Mouse (Mus musculus) midbrain, postnatal 0 days (tissue): Measurements from ENCODE around the gene Atf3. TPM values are rescaled to one million over a fixed set of nuclear protein-coding genes. Genes with fewer than 3 reads are reported as not detected.

Source experiments
- ATAC-seq: fragments of 200-750 bp; cut with Nextera tagmentation; 2 replicates; pipeline ENCODE4 v1.8.0; 2017; ENCODE audit warnings: moderate number of reproducible peaks, mild to moderate bottlenecking, moderate TSS enrichment, moderate library complexity; ENCODE audit not compliant: low FRiP score
- DNase-seq: peaks from one replicate; pipeline ENCODE4 v3.0.0-alpha.2; 2015; ENCODE audit warnings: low spot score
- H3K27ac ChIP-seq: fragments of 300-500 bp; sonication (generic); 2 replicates; pipeline ENCODE4 v1.5.1; 2014; ENCODE audit warnings: low read depth, mild to moderate bottlenecking, low read length, mixed read lengths
- H3K27me3 ChIP-seq: fragments of 300-500 bp; sonication (generic); 2 replicates; pipeline ENCODE4 v1.6.1; 2014; ENCODE audit warnings: low read length, control low read depth, mixed read lengths; ENCODE audit not compliant: insufficient read depth
- H3K36me3 ChIP-seq: fragments of 300-500 bp; sonication (generic); 2 replicates; pipeline ENCODE4 v1.6.1; 2014; ENCODE audit warnings: low read length, control low read depth, mixed read lengths; ENCODE audit not compliant: insufficient read depth
- H3K4me1 ChIP-seq: fragments of 300-500 bp; sonication (generic); 2 replicates; pipeline ENCODE4 v1.6.1; 2014; ENCODE audit warnings: mild to moderate bottlenecking, control low read depth, antibody characterized with exemption, low read length, mixed read lengths; ENCODE audit not compliant: insufficient read depth
- H3K4me2 ChIP-seq: fragments of 300-500 bp; sonication (generic); 2 replicates; pipeline ENCODE4 v1.6.1; 2014; ENCODE audit warnings: low read depth, mild to moderate bottlenecking, low read length, mixed read lengths; ENCODE audit not compliant: poor library complexity, severe bottlenecking
- H3K4me3 ChIP-seq: fragments of 300-500 bp; sonication (generic); 2 replicates; pipeline ENCODE4 v1.5.1; 2014; ENCODE audit warnings: low read depth, mild to moderate bottlenecking, low read length, moderate library complexity
- H3K9ac ChIP-seq: fragments of 300-500 bp; sonication (generic); replicated peaks from 2 replicates; pipeline ENCODE4 v1.6.1; 2014; ENCODE audit warnings: mild to moderate bottlenecking, low read length, moderate library complexity, mixed read lengths; ENCODE audit not compliant: poor library complexity, severe bottlenecking
- H3K9me3 ChIP-seq: fragments of 300-500 bp; sonication (generic); 2 replicates; pipeline ENCODE4 v1.6.1; 2016; ENCODE audit warnings: low read length, control low read depth
- CTCF ChIP-seq: IDR thresholded peaks from 2 replicates; pipeline ENCODE4 v1.5.1; 2016; ENCODE audit warnings: antibody characterized with exemption, mild to moderate bottlenecking
- WGBS: fragments of 180-500 bp; shearing (Covaris S2); extraction: QIAGEN DNeasy Blood & Tissue Kit; methylation state at CpG from one replicate; pipeline ENCODE4 v1.1.7; 2014; 5-methylcytosine and 5-hydroxymethylcytosine counted together
- polyA plus RNA-seq: library from polyadenylated mRNA; unstranded; fragments of >200 nt; fragmentation: Nextera tagmentation; extraction: Ambion mirVana; gene quantifications from 2 replicates; pipeline ENCODE4 v1.2.1, GENCODE M21; 2015
- total RNA-seq: library from RNA; depleted of rRNA; stranded (reverse); fragments of >200 nt; gene quantifications from 2 replicates; pipeline ENCODE4 v1.2.3, GENCODE M21; 2014; rRNA removed

Gene Atf3
- total RNA-seq (0.80 and 3.5 TPM in 2 replicates), polyA plus RNA-seq (1.2 and 1.3 TPM in 2 replicates)

DNA sequence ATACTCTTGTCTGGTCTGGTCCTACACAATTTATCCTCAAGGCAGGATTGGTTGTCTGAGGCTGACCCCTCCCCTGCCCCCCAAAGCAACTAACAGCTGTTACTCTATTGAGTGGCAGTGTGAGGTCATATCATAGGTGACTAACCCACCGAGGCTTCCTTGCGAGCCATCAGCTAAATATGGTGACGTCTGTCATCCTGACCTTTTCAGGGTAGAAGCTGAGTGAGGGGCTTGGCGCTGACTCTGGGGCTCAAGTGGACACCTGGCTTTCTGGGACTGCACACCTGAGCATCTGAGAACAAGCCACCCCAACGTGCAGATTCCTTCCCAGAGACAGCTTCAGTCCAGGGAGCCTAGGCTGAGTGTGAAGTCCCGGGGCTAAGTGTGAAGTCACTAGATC is at the start of gene Atf3:
Gene Atf3, minus strand, starts transcription at position 101 of the 400 bp plus-strand sequence.
- Histone ChIP-seq H3K36me3 (no peaks in the 10 kb centered on the region), H3K9ac (no peak within 1 kb of the TSS), H3K9me3 (no peaks in the 10 kb centered on the region), H3K27ac (no peak within 1 kb of the TSS), H3K4me3 (no peak within 1 kb of the TSS), H3K4me1 (no peaks in the 10 kb centered on the region), H3K4me2 (no peak within 1 kb of the TSS), H3K27me3 (no peaks in the 10 kb centered on the region)
- no peak for TF ChIP-seq CTCF
- DNase-seq = no peak
- WGBS = 78% methylated on average over 6 of the region's 6 CpGs
- ATAC-seq = no peak

DNA sequence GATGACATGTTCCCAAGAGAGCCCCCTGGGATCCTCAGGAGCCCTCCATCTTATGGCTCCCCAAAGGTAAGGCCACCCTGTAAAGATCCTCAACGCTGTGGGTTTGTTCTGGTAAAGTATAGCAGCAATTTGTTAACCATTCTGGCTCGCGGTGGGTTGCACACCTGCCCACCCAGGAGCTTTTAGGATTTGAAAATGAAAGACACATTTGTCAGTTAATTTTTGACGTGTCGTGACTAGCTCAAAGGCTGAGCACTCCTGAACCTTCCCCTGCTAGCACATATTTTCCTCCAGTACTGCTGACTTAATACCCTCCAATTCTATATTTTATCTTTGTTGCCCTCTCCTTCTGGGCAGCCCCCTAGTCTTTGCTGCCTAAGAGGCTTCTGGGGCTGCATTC is 49.3 kb upstream of the Atf3 start:
- Histone ChIP-seq H3K4me3 (no peak overlapping the region), H3K4me2 (no peak overlapping the region), H3K9me3 (no peaks in the 10 kb centered on the region), H3K27ac (no peak overlapping the region), H3K9ac (no peak overlapping the region), H3K27me3 (no peaks in the 10 kb centered on the region), H3K36me3 (no peaks in the 10 kb centered on the region), H3K4me1 (no peaks in the 10 kb centered on the region)
- WGBS = 89% methylated on average over 5 of the region's 5 CpGs
- DNase-seq = no peak
- ATAC-seq = no peak
- no peak for TF ChIP-seq CTCF

GRCm38 (mm10) chr1:191263471-191263870 is 45.6 kb upstream of the Atf3 start:
- no peak overlapping the region for H3K9ac ChIP-seq
- 89% methylated on average over 5 of the region's 5 CpGs for WGBS
- no peak for ATAC-seq

DNA sequence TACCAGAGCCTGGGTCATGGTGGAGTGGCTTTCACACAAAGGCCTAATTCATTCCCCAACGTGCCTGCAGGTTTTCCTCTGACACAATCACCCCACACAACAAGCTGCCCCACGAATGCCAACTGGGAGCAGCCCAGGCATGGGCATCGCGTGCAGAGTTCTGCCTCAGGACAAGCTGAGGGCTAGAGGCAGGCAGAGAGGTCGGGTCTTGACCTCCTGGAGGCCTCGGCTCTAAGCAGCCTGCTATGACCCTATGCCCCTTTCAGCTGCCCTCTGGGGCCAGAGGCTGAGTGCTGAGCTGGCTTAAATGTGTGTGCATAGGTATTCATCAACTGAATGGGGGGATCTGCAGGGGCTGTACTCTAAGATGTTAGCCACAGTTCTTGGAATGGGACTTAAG is 44.0 kb upstream of the Atf3 start:
- no peaks in the 10 kb centered on the region for H3K36me3 ChIP-seq
- no peaks in the 10 kb centered on the region for H3K4me1 ChIP-seq
- no peak overlapping the region for H3K4me3 ChIP-seq
- no peaks in the 10 kb centered on the region for H3K27me3 ChIP-seq
- no peak overlapping the region for H3K4me2 ChIP-seq
- TF ChIP-seq CTCF = no peak
- H3K9me3 ChIP-seq = no peaks in the 10 kb centered on the region
- no peak overlapping the region for H3K9ac ChIP-seq
- no peak overlapping the region for H3K27ac ChIP-seq
- 28% methylated on average over 6 of the region's 6 CpGs for WGBS
- DNase-seq (no peak), ATAC-seq (no peak)

More at GRCm38 (mm10) chr1:191263471-191263870, 45.6 kb upstream of the Atf3 start:
- H3K4me1 ChIP-seq = no peaks in the 10 kb centered on the region
- no peaks in the 10 kb centered on the region for H3K36me3 ChIP-seq
- no peak overlapping the region for H3K27ac ChIP-seq
- H3K4me2 ChIP-seq = no peak overlapping the region
- TF ChIP-seq CTCF = no peak
- H3K27me3 ChIP-seq = no peaks in the 10 kb centered on the region
- no peak overlapping the region for H3K4me3 ChIP-seq
- H3K9me3 ChIP-seq = no peaks in the 10 kb centered on the region
- no peak for DNase-seq

- DNase-seq = no peak
Observed at GRCm38 (mm10) chr1:191259661-191260060, 41.8 kb upstream of the Atf3 start.

DNA sequence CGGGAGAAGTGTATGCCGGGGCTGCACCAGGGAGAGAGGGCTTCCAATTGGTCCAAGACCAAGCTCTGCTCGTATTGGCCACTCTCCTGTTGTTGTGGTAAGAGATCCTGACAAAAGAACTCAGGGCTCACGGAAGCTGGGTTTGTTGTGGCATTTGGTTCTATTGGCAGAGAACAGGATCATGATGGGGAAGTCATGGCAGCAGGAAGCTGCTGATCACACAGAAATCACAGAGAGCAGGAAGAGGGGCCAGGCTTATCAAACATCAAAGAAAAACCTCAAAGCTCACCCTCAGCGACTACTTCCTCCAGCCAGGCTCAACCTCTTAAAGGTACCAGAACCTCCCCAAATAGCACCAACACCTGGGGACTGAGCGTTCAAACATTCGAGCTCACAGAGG is 41.3 kb upstream of the Atf3 start:
- no peak for TF ChIP-seq CTCF
- H3K27me3 ChIP-seq = no peaks in the 10 kb centered on the region
- no peaks in the 10 kb centered on the region for H3K9me3 ChIP-seq
- DNase-seq = no peak
- no peak for ATAC-seq
- no peak overlapping the region for H3K27ac ChIP-seq
- no peaks in the 10 kb centered on the region for H3K36me3 ChIP-seq
- WGBS = 31% methylated on average over 7 of the region's 7 CpGs
- H3K4me2 ChIP-seq = no peak overlapping the region
- no peak overlapping the region for H3K9ac ChIP-seq
- H3K4me1 ChIP-seq = no peaks in the 10 kb centered on the region
- no peak overlapping the region for H3K4me3 ChIP-seq

More at GRCm38 (mm10) chr1:191259661-191260060, 41.8 kb upstream of the Atf3 start:
- no peak for TF ChIP-seq CTCF
- H3K9me3 ChIP-seq = no peaks in the 10 kb centered on the region
- H3K9ac ChIP-seq = no peak overlapping the region
- H3K27ac ChIP-seq = no peak overlapping the region
- no peaks in the 10 kb centered on the region for H3K36me3 ChIP-seq
- 71% methylated on average over 5 of the region's 5 CpGs for WGBS
- H3K4me2 ChIP-seq = no peak overlapping the region
- ATAC-seq = no peak
- no peaks in the 10 kb centered on the region for H3K4me1 ChIP-seq
- H3K27me3 ChIP-seq = no peaks in the 10 kb centered on the region
- H3K4me3 ChIP-seq = no peak overlapping the region
